Mouse (Mus musculus): ENCODE measurements around the gene Sox8. TPM values are rescaled to one million over a fixed set of nuclear protein-coding genes. Genes with fewer than 3 reads are reported as not detected.
A peak's percentile ranks its signal among the peaks of the same experiment; 100 is the strongest.

Sox8 gene
- polyA plus RNA-seq, 1 experiment from 2014 or later: 10.7 TPM

- 40% methylated on average over 16 of the region's 16 CpGs for WGBS
- Histone ChIP-seq H3K9me3 (no peaks in the 10 kb centered on the region), H3K27me3 (ENCODE audit: insufficient read depth, poor library complexity, severe bottlenecking) (peaks cover 41% of the 10 kb centered on the region), H3K4me1 (replicated peaks) (peaks cover 76% of the 10 kb centered on the region), H3K36me3 (no peaks in the 10 kb centered on the region), H3K4me3 (peak overlapping the region; percentile 11), H3K27ac (peak overlapping the region; percentile 89)
- DNase-seq (ENCODE audit: low spot score): peak; percentile 85
Observed at GRCm38 (mm10) chr17:25561223-25562028, 9.1 kb downstream of the Sox8 start.

- Histone ChIP-seq H3K9me3 (no peaks in the 10 kb centered on the region), H3K4me1 (replicated peaks) (peaks cover 78% of the 10 kb centered on the region), H3K36me3 (no peaks in the 10 kb centered on the region), H3K4me3 (peak overlapping the region; percentile 11), H3K27me3 (ENCODE audit: insufficient read depth, poor library complexity, severe bottlenecking) (peaks cover 40% of the 10 kb centered on the region), H3K27ac (peak overlapping the region; percentile 89)
- WGBS: 60% methylated on average over 5 of the region's 5 CpGs
- peak; percentile 23 for DNase-seq (ENCODE audit: low spot score)
Observed at GRCm38 (mm10) chr17:25560554-25561222, 9.8 kb downstream of the Sox8 start.

- H3K4me1 ChIP-seq (replicated peaks): peaks cover 79% of the 10 kb centered on the region
- 62% methylated on average over 4 of the region's 4 CpGs for WGBS
- no peak overlapping the region for H3K4me3 ChIP-seq
- H3K36me3 ChIP-seq: no peaks in the 10 kb centered on the region
- no peak for DNase-seq (ENCODE audit: low spot score)
- H3K27ac ChIP-seq: peak overlapping the region; percentile 89
- no peaks in the 10 kb centered on the region for H3K9me3 ChIP-seq
- H3K27me3 ChIP-seq (ENCODE audit: insufficient read depth, poor library complexity, severe bottlenecking): peaks cover 49% of the 10 kb centered on the region
Observed at GRCm38 (mm10) chr17:25559634-25560033, 10.9 kb downstream of the Sox8 start.

- peak; percentile 64 for DNase-seq (ENCODE audit: low spot score)
- Histone ChIP-seq H3K27me3 (ENCODE audit: insufficient read depth, poor library complexity, severe bottlenecking) (peaks cover 46% of the 10 kb centered on the region), H3K36me3 (no peaks in the 10 kb centered on the region), H3K9me3 (no peaks in the 10 kb centered on the region), H3K4me3 (peak overlapping the region; percentile 52), H3K4me1 (replicated peaks) (peaks cover 56% of the 10 kb centered on the region), H3K27ac (peak overlapping the region; percentile 88)
- WGBS: 12% methylated on average over 21 of the region's 21 CpGs
Observed at GRCm38 (mm10) chr17:25556630-25557354, 13.7 kb downstream of the Sox8 start.

GRCm38 (mm10) chr17:25555666-25556629 is 14.5 kb downstream of the Sox8 start:
- peak overlapping the region; percentile 88 for H3K27ac ChIP-seq
- DNase-seq (ENCODE audit: low spot score): peak; percentile 56
- H3K9me3 ChIP-seq: no peaks in the 10 kb centered on the region
- peaks cover 48% of the 10 kb centered on the region for H3K4me1 ChIP-seq (replicated peaks)
- WGBS: 6% methylated on average over 29 of the region's 29 CpGs
- peaks cover 46% of the 10 kb centered on the region for H3K27me3 ChIP-seq (ENCODE audit: insufficient read depth, poor library complexity, severe bottlenecking)
- H3K4me3 ChIP-seq: peak overlapping the region; percentile 52
- H3K36me3 ChIP-seq: no peaks in the 10 kb centered on the region

- Histone ChIP-seq H3K27ac (peak overlapping the region; percentile 88), H3K27me3 (ENCODE audit: insufficient read depth, poor library complexity, severe bottlenecking) (peaks cover 40% of the 10 kb centered on the region)
- 46% methylated on average over 3 of the region's 3 CpGs for WGBS
Observed at GRCm38 (mm10) chr17:25555159-25555558, 15.3 kb downstream of the Sox8 start.

GRCm38 (mm10) chr17:25551313-25551712 is 19.2 kb downstream of the Sox8 start:
- H3K27ac ChIP-seq: no peak overlapping the region
- WGBS: 88% methylated on average over 11 of the region's 11 CpGs
- no peaks in the 10 kb centered on the region for H3K9me3 ChIP-seq
- no peak for DNase-seq (ENCODE audit: low spot score)
- peaks cover 18% of the 10 kb centered on the region for H3K4me1 ChIP-seq (replicated peaks)
- H3K27me3 ChIP-seq (ENCODE audit: insufficient read depth, poor library complexity, severe bottlenecking): peaks cover 25% of the 10 kb centered on the region
- no peaks in the 10 kb centered on the region for H3K36me3 ChIP-seq
- H3K4me3 ChIP-seq: no peak overlapping the region

More at GRCm38 (mm10) chr17:25555159-25555558, 15.3 kb downstream of the Sox8 start:
- Histone ChIP-seq H3K9me3 (no peaks in the 10 kb centered on the region), H3K4me1 (replicated peaks) (peaks cover 40% of the 10 kb centered on the region), H3K36me3 (no peaks in the 10 kb centered on the region), H3K4me3 (no peak overlapping the region)
- DNase-seq (ENCODE audit: low spot score): peak; percentile 35

GRCm38 (mm10) chr17:25550020-25550419 is 20.5 kb downstream of the Sox8 start:
- DNase-seq (ENCODE audit: low spot score): no peak
- WGBS: 87% methylated on average over 5 of the region's 5 CpGs
- peaks cover 5% of the 10 kb centered on the region for H3K4me1 ChIP-seq (replicated peaks)
- peaks cover 17% of the 10 kb centered on the region for H3K27me3 ChIP-seq (ENCODE audit: insufficient read depth, poor library complexity, severe bottlenecking)
- no peak overlapping the region for H3K27ac ChIP-seq
- H3K36me3 ChIP-seq: no peaks in the 10 kb centered on the region
- H3K9me3 ChIP-seq: no peaks in the 10 kb centered on the region
- no peak overlapping the region for H3K4me3 ChIP-seq

- WGBS: 48% methylated on average over 3 of the region's 3 CpGs
- no peak for DNase-seq (ENCODE audit: low spot score)
- Histone ChIP-seq H3K9me3 (peaks cover 6% of the 10 kb centered on the region; the same call in 1 of the 2 replicates), H3K4me1 (replicated peaks) (no peaks in the 10 kb centered on the region), H3K27me3 (ENCODE audit: insufficient read depth, poor library complexity, severe bottlenecking) (0 out of 2 replicates have a peak, but pooled peaks cover 3% of the 10 kb centered on the region), H3K27ac (no peak overlapping the region), H3K36me3 (no peaks in the 10 kb centered on the region), H3K4me3 (no peak overlapping the region)
Observed at GRCm38 (mm10) chr17:25547026-25547425, 23.5 kb downstream of the Sox8 start.

- Histone ChIP-seq H3K27ac (no peak overlapping the region), H3K4me3 (no peak overlapping the region), H3K36me3 (no peaks in the 10 kb centered on the region), H3K4me1 (replicated peaks) (peaks cover 17% of the 10 kb centered on the region), H3K9me3 (peaks cover 7% of the 10 kb centered on the region; the same call in 1 of the 2 replicates), H3K27me3 (ENCODE audit: insufficient read depth, poor library complexity, severe bottlenecking) (peaks cover 6% of the 10 kb centered on the region; the same call in 1 of the 2 replicates)
- DNase-seq (ENCODE audit: low spot score): no peak
- WGBS: 94% methylated on average over 4 of the region's 4 CpGs
Observed at GRCm38 (mm10) chr17:25541768-25542167, 28.7 kb downstream of the Sox8 start.

- H3K4me3 ChIP-seq: no peak overlapping the region
- no peaks in the 10 kb centered on the region for H3K36me3 ChIP-seq
- H3K27ac ChIP-seq: peak overlapping the region; percentile 16; the same call in 1 of the 2 replicates
- peaks cover 6% of the 10 kb centered on the region; the same call in 1 of the 2 replicates for H3K27me3 ChIP-seq (ENCODE audit: insufficient read depth, poor library complexity, severe bottlenecking)
- no peak for DNase-seq (ENCODE audit: low spot score)
- peaks cover 26% of the 10 kb centered on the region for H3K4me1 ChIP-seq (replicated peaks)
- H3K9me3 ChIP-seq: peaks cover 7% of the 10 kb centered on the region; the same call in 1 of the 2 replicates
- WGBS: 85% methylated on average over 5 of the region's 5 CpGs
Observed at GRCm38 (mm10) chr17:25540731-25541130, 29.8 kb downstream of the Sox8 start.
